8 mouse cellular contexts compared by ENCODE assay signal in the genomic region with DNA sequence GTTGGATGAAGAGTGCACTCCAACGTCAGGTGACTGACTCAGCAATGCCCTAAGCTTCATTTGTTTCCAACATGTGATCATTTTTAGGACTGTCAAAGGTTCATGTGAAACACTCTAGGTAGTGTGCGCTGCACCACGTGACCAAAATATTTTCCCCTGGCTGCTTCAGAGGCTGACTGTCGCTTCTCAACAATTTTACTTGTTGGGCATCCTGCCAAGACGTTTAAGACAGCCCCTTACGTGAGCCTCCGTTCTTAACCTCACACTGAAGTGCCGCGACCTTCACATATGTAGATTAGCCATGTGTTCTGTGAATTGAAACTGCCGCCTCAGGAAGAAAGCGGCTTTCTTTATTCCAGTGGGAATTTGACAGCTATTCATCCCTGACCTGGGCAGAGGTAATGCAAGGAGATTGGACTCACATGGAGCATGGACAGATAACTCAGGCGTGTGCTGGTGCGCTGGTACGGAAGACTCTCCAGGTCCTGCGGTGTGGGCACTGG. TPM values are rescaled to one million over a fixed set of nuclear protein-coding genes. Genes with fewer than 3 reads are reported as not detected.
DNase-seq lines count a peak whose midpoint lies in the region; ATAC-seq lines count a peak whose summit lies in the region.

No protein-coding gene starts in this region.

- peak overlapping the region; percentile 32 for H3K4me2 ChIP-seq in embryonic facial prominence, embryonic 14.5 days (ENCODE audit: low read depth, low read length)
- H3K4me2 ChIP-seq in hindbrain, embryonic 14.5 days (replicated peaks) = peak overlapping the region; percentile 27
- peak overlapping the region; percentile 41 for H3K4me2 ChIP-seq in neural tube, embryonic 13.5 days

- ATAC-seq in embryonic facial prominence, embryonic 14.5 days (ENCODE audit: low read depth) = peak; percentile 60
- ATAC-seq in hindbrain, embryonic 14.5 days (ENCODE audit: low FRiP score) = peak; percentile 53
- peak; percentile 10; the same call in 1 of the 2 replicates for ATAC-seq in neural tube, embryonic 13.5 days (ENCODE audit: low read depth)

- H3K4me3 ChIP-seq in embryonic facial prominence, embryonic 14.5 days (ENCODE audit: low read depth, low read length) = no peak overlapping the region
- no peak overlapping the region for H3K4me3 ChIP-seq in hindbrain, embryonic 14.5 days (replicated peaks; ENCODE audit: low read length)
- peak overlapping the region; percentile 10; the same call in 1 of the 2 replicates for H3K4me3 ChIP-seq in neural tube, embryonic 13.5 days

- 18% methylated on average over 15 of the region's 15 CpGs for WGBS in embryonic facial prominence, embryonic 14.5 days
- 4% methylated on average over 15 of the region's 15 CpGs for WGBS in hindbrain, embryonic 14.5 days
- WGBS in neural tube, embryonic 13.5 days = 6% methylated on average over 15 of the region's 15 CpGs

- H3K4me1 ChIP-seq in embryonic facial prominence, embryonic 14.5 days (ENCODE audit: control insufficient read depth, insufficient read depth, low read length) = peaks cover 55% of the 10 kb centered on the region
- peaks cover 75% of the 10 kb centered on the region for H3K4me1 ChIP-seq in hindbrain, embryonic 14.5 days (replicated peaks; ENCODE audit: control insufficient read depth, insufficient read depth, low read length)
- H3K4me1 ChIP-seq in neural tube, embryonic 13.5 days (replicated peaks) = peaks cover 96% of the 10 kb centered on the region

- no peaks in the 10 kb centered on the region for H3K27me3 ChIP-seq in embryonic facial prominence, embryonic 14.5 days (replicated peaks; ENCODE audit: control insufficient read depth, insufficient read depth, low read length)
- no peaks in the 10 kb centered on the region for H3K27me3 ChIP-seq in hindbrain, embryonic 14.5 days (ENCODE audit: control insufficient read depth, insufficient read depth, low read length)
- no peaks in the 10 kb centered on the region for H3K27me3 ChIP-seq in neural tube, embryonic 13.5 days

- no peak overlapping the region for H3K9ac ChIP-seq in embryonic facial prominence, embryonic 14.5 days (ENCODE audit: low read depth, low read length)
- H3K9ac ChIP-seq in hindbrain, embryonic 14.5 days = peak overlapping the region; percentile 32; the same call in 1 of the 2 replicates
- H3K9ac ChIP-seq in neural tube, embryonic 13.5 days = peak overlapping the region; percentile 31; the same call in 1 of the 2 replicates

- H3K27ac ChIP-seq in embryonic facial prominence, embryonic 14.5 days (replicated peaks; ENCODE audit: low read depth, low read length) = no peak overlapping the region
- no peak overlapping the region for H3K27ac ChIP-seq in hindbrain, embryonic 14.5 days
- 0 out of 2 replicates have a peak overlapping the region, but pooled peaks have one; percentile 23 for H3K27ac ChIP-seq in neural tube, embryonic 13.5 days (replicated peaks)

- H3K36me3 ChIP-seq in embryonic facial prominence, embryonic 14.5 days (ENCODE audit: control insufficient read depth, insufficient read depth, low read length) = no peaks in the 10 kb centered on the region
- no peaks in the 10 kb centered on the region for H3K36me3 ChIP-seq in hindbrain, embryonic 14.5 days (replicated peaks; ENCODE audit: control insufficient read depth, insufficient read depth)
- H3K36me3 ChIP-seq in neural tube, embryonic 13.5 days = no peaks in the 10 kb centered on the region

- no peaks in the 10 kb centered on the region for H3K9me3 ChIP-seq in embryonic facial prominence, embryonic 14.5 days (ENCODE audit: control insufficient read depth, low read length)
- H3K9me3 ChIP-seq in hindbrain, embryonic 14.5 days (ENCODE audit: control insufficient read depth, low read length) = no peaks in the 10 kb centered on the region
- no peaks in the 10 kb centered on the region for H3K9me3 ChIP-seq in neural tube, embryonic 13.5 days

- DNase-seq in adrenal gland, postnatal 10 days = peak; percentile 59
- DNase-seq in adrenal gland, adult 18-20 months (ENCODE audit: low spot score in 2 of 2) = no peak
- peak; percentile 88 for DNase-seq in embryonic facial prominence, embryonic 14.5 days (ENCODE audit: low spot score)
- peak; percentile 56 for DNase-seq in hindbrain, embryonic 14.5 days (ENCODE audit: low spot score)
- peak; percentile 69 to 77 for DNase-seq in lung, adult 18-20 months
- DNase-seq in left cerebral cortex, adult 11 months (ENCODE audit: low spot score) = no peak
- no peak for DNase-seq in layer of hippocampus, adult 18-20 months (ENCODE audit: low spot score in 2 of 2)

RNA-seq across cellular contexts. Expression of gene Arid1b, which starts 13.1 kb away (rescaled TPM):
- 10 to 100 TPM; 56.1 to 75.4 TPM for total RNA-seq in adrenal gland, postnatal 10 days (2021)
- 10 to 100 TPM; 43.4 to 59.1 TPM for total RNA-seq in adrenal gland, adult 18-20 months (2021)
- polyA plus RNA-seq in embryonic facial prominence, embryonic 14.5 days (2014; fragmentation: Nextera tagmentation; extraction: Ambion mirVana) = 12.4 and 14.3 TPM in 2 replicates
- polyA plus RNA-seq in hindbrain, embryonic 14.5 days (2014; fragmentation: Nextera tagmentation; extraction: Ambion mirVana) = 18.8 and 20.5 TPM in 2 replicates
- 14.1 and 14.4 TPM in 2 replicates for polyA plus RNA-seq in neural tube, embryonic 13.5 days (2015; fragmentation: Nextera tagmentation; extraction: Ambion mirVana)
- 100 to 1,000 TPM; 103 to 108 TPM for total RNA-seq in layer of hippocampus, adult 18-20 months (2021)

Comparison
In these comparisons a context has a peak if more than half of its experiments do, and no peak if none do; other contexts are left out.
1. DNase-seq: peak in adrenal gland, postnatal 10 days (single experiment), embryonic facial prominence, embryonic 14.5 days (single experiment), hindbrain, embryonic 14.5 days (single experiment) and lung, adult 18-20 months (2 of 2); none in adrenal gland, adult 18-20 months (0 of 2), left cerebral cortex, adult 11 months (single experiment) and layer of hippocampus, adult 18-20 months (0 of 2).
2. ATAC-seq: peak in every context shown above with its lines; median percentile 60 in embryonic facial prominence, embryonic 14.5 days; 53 in hindbrain, embryonic 14.5 days; 10 in neural tube, embryonic 13.5 days.
3. Peak in every context shown above with its lines, with median percentiles within 50 percentile points of each other: H3K4me2 ChIP-seq.